Mouse (Mus musculus) heart, adult 18-20 months (tissue): ENCODE data around the gene Pcyt2. TPM values are rescaled to one million over a fixed set of nuclear protein-coding genes. Genes with fewer than 3 reads are reported as not detected.

ENCODE experiments used
- DNase-seq, 2 experiments: peaks; one replicate each; pipeline ENCODE4 v3.0.0; 2021 to 2022; ENCODE audit warnings: mixed read lengths in 1 of 2
- total RNA-seq, 2 experiments: library from RNA; stranded (reverse); gene quantifications; 2 replicates each; pipeline ENCODE4 v1.2.3; 2021

Pcyt2 gene
- total RNA-seq, 2 experiments from 2014 or later, result 47.2 to 51.2 TPM

DNA sequence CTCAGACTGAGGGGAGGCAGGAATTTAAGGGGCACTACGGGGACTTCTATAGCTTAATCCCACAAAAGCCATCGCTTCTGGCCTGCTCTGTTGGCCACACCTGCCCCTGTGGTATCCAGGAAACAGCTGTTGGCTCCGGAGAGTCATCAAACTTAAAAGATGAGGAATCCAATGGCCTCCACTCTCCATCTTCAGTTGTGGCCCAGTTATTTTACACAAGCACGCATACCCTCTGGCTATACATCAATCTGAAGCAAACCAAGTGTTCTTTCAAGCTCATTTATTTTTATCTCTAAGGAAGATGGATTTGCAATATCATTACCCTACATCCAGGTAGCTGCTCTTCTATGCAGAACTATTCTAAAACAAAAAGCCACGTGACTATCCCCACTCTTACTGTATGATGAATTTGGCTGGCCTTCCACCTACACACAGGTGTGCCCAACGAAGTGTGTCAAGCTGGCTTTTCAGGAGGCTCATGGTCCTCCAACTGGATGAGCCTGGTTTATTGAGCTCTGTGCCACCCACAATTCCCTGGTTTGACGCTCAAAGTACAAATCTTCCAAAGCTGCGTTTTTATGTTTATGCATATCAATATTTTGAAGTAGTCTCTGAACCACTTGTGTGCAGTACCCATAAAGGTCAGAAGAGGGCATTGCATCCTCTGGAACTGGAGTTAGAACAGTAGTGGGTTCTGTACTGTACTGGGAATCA lies 35.3 kb downstream of the Pcyt2 start:
- peak; percentile 35 to 60 for DNase-seq

DNA sequence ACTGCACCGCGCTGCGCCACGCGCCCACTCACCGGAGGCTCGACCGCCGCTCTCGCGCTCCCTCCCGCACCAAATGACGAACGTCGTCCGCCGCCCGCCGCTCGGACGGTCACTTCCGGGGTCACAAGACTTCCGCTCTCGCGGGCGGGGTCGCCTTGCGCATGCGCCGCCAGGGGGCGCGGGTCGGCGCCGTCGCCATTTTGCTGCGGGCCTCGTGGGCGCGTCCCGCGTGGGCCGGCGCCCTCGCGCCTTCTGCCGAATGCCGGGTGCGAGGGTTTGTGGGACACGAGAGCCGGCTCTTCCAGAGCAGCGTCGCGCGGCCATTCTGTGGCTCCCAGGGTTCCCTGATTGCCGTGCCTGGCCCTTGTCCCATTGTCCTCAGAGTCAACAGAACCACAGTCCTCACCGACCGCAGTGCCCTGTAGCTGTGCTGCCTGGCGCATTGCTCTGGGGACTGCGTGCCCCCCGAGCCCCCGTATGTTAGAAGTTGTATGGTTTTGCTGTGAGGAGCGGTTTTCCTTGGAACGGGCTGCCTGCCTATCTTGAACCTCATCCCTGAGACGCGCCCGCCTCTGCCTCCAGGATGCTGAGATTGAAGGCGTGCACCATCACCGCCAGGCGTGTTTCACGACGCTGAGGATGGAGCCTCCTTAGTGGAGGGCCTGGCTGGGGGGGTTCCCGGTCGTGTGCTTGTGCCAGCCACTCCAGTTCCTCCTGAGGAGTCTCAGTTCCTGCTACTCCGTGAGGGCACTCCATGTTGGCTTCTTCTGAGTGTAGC lies 36.1 kb downstream of the Pcyt2 start, which contains the start of gene Arhgdia:
Arhgdia (minus strand) TSS at position 135 of the 778 bp plus-strand sequence.
- DNase-seq, result peak; percentile 92 to 93

DNA sequence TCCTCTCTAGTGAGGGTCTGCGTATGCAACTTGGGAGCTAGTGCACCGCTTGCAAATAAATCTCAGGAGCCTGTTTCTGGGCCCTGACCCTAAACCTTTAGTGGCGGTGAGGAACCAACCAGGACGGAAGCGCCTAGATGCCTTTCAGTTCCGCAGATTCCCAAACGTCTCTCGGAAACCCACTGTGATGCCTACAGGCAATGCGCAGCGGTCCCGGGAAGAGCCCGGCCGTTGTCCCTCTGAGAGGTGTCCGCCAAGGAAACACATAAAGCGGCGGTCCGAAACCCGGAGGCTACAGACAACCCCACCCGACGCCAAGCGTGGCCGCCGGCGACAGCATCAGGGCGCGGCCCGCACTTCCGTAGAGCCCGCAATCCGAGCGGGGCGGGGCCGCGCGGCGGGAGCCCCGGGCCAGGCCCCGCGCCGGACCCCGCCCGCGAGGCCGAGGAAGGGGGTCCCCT lies 36.8 kb downstream of the Pcyt2 start:
- peak; percentile 59 to 72 for DNase-seq

DNA sequence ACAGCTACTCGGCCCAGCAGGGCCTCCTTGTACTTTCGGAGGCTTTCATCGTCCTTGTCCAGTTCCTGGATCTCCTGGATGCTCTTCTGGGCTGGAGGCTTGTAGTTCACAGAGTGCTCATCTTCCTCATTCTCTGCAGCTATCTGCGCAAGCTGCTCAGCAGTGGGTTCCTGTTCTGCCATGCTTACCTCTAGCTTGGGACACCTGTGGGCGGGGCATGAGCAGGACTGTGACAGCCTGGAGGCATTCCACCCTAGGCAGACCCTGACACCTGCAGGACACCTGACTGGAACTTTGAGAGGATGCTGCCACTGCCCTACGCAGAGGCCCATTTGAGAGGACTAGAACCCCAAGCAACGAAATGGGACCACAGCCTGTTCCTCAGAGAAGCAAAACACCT lies 37.5 kb downstream of the Pcyt2 start:
- peak; percentile 30 to 35 for DNase-seq

DNA sequence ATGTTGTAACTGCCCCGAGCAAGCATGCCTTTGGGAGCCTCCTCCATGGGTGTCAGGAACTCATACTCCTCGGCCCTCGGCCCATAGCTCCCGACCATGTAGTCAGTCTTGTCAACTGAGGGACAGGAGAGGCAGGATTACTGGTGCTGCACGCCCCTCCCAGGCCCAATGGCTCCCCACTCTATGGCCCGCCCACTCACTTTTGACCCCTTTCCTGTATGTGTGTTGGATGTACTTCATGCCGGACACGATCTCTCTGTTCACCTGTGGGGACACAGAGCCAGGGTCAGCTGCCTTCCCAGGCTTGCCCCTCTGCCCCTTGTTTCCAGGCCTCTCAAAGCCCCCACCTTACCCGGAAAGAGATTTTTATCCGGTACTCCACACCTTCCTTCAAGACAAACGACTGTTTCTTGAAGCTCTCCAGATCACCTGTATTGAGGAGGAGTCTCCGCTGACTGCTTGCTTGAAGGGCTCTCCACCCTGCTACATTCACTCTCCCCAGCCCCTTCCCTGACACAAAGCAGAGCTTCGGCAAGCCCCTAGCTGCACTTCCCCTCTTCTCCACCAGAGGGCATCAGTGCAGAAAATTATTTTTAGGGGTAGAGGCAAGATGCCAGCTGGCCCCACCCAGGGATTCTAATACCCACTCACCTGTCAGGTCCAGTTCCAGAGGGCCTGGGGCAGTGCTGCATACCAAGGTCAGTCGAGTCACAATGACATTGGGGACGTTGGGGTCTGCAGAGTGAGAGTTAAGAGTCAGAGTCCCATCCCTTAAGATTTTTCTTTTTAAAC lies 38.2 kb downstream of the Pcyt2 start:
- peak; percentile 72 to 89 for DNase-seq

DNA sequence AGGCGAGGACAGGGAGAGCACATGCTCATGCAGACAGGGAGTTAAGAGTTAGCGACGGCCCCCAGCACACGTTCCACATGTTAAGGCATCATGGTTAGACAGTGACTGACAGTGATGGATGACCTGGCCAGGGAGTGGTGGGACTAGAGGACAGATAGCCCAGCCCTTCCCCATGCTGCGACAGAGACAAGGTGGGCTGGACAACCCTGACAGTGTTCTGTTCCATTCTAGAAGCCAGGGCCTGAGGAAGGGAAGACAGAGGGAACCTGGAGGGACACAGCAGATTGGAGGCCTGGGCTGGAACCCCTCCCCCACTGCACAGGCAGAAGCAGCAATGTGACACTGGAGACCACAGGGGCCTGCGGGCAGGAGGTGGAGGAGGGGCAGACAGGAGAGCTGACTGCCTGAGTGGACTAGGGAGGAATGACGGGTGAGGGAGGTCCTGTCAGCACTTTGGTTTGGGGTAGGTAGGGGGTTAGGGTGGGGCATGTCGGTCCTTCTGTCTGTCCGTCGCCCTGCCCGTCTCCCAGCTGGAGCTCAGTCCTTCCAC lies 39.0 kb downstream of the Pcyt2 start:
- no peak for DNase-seq

DNA sequence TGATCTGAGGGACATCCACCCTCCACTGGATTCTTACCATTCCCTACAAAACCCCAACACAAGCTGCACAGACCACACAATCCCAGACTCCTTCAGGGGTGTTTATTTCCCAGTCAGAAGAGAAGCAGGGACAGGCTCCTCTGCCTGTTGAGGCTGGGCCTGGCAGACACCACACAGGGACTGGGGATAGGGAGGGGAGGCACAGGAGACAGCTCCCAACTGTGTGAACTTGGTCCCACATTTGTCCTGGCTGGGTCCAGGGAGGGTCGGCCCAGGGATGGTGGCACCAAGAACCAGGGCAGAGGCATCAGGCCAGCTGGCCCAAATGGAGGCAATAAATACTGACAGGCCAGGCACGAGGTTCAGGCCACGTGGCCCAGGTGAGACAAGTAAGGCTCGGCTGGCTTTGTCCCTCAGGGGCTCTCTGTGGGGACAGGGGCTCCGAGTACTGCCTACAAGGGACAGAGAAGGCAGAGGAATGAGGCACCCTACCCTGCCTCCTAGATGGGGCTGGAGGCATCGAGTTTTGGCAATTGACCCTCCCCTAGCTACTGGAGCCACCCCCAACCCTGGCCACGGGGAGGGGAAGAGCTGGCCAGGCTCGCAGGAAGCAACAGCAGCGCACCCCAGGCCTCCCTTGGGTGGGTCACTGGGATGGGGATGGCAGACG lies 39.6 kb downstream of the Pcyt2 start:
- peak in 1 of 2 experiments; percentile 6 for DNase-seq

DNA sequence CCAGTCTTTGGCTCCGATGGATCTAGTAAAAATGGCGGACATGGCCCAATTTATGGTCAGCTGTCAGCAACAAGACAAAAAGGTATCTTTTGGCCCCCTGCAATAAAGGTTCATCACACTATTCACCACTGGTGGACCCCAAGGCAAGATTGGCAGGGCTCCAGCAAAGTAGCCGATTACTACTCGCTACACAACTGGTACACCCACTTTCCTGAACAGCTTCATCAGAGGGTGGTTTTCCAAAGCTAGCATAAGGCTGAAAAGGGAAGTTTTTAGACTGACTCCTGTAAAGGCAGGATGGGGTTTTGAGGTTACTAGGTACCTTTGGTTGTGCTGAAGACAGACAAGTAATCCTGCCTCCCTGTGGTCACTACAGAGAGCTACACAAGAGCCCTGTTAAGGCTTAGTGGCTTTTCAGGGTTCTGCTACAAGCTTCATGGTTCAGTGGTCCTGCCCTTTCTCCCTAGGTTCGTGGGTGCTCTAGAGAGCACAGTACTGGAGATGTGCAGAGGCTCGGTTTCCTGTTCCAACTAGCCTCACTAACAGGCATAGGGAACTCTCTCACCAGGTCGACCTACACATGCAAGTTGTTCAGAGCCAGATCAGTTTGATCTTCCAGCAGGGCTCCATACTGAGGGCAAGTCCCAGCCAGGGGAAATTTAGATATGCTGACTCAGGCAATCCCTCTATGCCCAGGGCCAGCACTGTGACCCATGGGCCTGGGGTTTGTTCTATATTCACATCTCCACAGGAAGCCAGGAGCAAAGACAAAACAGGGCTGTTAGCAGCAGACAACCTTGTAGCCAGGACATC lies 40.3 kb downstream of the Pcyt2 start:
- DNase-seq, result peak; percentile 3 to 49

DNA sequence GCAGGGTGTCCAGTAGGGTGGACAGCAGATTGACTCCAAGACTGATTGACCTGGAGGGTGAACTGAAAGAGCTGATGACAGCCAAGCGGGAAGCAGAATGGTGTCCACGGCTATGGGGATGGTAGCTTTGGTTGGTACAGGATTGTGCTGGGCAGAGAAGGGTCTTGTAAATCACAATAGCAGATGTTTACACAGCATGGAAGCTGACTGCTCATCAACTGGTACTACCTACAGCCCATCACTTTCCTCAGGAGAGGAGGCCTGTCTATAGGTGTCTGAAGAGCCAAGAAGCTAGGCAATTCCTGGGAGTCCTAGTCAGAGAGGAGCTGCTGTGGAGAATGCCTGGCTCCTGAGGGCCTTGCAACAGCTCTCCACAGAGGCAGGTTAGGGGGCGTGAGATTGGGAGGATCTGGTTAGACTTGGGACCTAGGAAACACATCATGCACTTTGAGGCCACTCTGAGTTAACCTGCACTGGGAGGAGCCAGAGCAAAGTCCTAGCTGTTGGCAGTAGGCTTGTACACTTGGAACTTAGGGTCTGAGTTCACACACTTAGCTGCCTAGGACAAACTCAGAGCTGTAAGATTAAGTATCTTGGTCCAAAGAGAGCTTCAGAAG lies 41.3 kb downstream of the Pcyt2 start:
- no peak for DNase-seq

DNA sequence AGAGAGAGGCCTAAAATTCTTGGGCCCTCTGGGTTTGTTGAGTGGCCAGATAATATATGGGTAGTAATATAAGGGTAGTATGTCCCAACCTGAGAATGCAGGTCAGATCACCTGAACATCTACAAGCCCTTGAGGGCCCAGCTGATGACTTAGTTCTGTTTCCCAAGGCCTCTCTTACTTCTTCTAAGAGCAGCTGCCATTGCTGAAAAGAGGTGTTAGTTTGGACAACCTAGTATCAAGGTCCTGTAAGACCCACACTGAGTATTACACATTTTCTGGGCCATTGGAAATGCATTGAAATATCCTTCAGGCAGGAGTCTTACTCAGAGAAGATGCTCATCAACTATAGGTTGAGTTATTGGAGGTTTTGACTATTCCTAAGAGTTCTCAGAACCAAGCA lies 41.8 kb downstream of the Pcyt2 start:
- DNase-seq, result no peak

DNA sequence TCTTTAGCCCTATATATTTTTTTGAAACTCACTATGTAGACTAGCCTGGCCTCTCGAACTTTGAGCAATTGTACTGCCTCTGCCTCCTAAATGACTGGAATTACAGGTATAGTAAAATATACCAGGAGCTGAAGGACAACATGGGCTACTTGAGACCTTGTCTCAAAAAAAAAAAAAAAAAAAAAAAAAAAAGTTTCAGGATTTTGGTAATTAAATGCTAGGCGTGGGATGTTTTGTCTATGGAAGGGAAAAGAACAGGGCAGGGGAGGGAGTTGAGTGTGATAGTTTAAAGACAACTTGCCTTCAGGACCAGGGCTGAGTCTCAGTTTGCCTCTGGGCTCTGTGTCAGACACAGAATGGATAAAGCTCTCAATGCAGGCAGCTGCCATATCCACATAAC lies 42.7 kb downstream of the Pcyt2 start:
- DNase-seq, result no peak

DNA sequence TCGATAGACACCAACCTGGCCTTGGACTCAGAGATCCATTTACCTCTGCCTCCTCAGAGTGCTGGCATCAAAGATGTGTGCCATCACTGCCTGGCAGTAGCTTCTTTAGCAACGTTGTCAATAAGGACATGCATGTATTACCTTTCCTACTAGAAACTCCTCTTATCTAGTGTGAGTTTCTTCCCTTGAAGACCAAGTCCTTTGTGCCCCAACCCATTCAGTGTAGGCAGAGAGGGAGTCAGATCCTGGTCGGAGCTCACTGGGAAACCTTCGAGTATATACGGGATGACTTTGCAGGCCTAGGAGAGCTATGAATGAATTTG lies 43.5 kb downstream of the Pcyt2 start:
- DNase-seq, result no peak

DNA sequence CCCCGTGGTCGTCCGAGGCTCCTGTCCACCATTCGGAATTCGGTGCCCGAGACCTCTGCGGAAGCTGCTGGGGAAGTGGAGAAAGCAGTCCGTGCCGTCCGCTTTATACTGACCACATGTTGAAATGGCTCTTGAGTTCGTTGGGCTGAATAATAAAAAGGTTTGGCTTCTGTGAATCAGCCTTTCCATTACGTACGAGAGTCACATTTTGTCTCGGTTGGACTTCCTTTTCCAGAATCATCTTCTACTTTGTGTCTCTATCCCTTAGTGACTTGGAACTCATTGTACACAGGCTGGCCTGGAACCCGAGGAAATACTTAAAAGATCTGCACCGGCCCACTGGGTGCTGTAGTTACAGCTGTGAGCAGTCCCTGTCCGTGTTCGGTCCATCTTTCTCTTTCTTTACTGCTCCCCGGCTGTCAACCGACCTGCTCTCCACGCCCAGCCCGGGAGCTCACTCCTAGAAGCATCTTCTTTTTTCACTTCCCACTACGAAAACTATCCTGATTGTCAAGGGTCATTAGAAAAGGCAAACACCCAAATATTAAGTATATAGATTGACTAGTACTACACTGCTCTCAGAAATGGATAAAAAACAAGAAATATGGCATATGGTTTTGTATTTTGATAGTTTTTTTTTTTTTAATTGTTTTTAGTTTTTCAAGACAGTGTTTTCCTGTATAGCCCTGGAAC lies 44.0 kb downstream of the Pcyt2 start:
- no peak for DNase-seq

DNA sequence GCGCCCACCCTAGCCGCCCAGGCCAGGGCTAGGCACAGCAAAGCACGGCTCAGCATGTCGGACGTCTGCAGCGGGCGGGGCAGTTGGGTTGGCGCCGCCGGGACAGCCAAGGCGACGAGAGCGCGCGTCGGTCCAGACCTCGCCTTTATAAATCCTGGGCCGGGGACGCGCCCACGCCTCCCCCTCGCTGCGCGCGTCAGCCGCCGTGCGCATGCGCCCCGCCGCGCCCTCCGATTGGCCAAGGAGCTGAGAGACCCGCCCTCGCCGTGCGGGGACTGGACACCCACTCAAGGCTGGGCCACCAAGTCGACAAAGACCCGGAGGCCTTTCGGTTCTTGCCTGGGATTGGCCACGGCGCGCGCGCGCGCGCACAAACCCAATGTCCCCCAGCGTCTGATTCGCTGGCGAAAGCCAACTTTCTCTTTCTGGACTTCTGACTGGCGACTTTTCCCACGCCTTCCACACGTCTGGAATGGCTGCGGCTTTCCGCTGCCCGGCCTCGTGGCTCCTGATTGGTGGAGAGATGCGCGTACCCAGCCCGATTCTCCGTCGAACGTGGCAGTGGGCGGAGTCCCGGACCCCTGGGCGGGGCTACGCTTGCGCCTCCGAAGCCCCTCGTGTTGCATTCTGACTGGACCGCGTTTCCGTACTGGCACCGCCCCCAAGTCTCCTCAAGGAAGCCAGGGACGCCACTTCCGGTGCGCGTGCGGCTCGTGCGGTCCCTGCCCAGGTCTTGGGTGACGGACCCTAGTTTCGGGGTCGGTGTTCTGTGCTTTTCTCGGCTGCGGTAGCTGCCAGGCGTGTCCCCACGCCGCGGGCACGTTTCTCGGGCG lies 44.8 kb downstream of the Pcyt2 start, which contains the start of gene P4hb:
P4hb (minus strand) TSS at position 502 of the 833 bp plus-strand sequence.
- peak; percentile 99 to 100 for DNase-seq

DNA sequence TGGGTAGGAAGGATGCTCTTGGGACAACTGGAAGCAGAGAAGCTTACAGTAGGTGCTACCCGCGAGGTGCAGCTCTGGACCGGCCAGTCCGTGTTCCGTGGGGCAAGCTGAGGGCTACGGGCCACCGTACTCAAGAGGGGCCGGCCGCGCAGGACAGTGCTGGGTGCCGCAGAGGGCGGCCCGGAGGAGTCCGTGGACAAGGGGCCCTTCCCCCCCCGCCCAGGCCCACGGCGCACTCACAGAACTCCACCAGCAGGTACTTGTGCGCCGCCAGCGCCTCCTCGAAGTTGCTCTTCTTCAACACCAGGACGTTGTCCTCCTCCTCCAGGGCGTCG lies 45.4 kb downstream of the Pcyt2 start:
- DNase-seq, result no peak

DNA sequence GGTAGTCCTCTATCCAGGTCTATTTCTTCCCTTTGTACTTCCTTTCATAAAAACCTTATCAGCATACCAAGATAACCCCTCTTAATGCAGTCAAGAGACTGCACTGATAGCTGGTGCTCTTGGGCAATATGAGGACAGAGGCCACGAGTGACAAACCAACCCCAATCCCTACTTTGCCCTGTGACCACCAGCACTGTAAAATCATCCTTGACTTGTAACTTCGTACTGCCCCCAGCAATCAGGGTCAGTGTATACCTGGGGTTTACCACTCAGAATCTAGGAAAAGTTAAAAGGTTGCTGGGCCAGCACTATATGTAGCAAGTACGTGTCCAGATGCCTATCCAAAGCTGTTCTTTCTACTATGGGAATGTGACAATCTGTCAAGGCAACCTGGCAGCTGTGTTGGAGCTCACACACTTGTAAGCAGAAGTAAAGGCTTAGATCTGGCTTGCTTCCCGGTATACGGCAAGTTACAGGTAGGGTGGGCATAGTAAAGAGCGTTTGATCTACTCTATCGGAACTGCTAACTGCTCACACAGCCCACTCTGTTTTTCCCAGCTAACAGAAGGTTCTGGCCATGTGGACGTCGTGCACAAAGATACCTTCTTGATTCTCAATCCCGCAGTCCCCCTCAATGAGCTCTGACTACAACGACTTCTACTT lies 45.9 kb downstream of the Pcyt2 start:
- DNase-seq, result no peak

DNA sequence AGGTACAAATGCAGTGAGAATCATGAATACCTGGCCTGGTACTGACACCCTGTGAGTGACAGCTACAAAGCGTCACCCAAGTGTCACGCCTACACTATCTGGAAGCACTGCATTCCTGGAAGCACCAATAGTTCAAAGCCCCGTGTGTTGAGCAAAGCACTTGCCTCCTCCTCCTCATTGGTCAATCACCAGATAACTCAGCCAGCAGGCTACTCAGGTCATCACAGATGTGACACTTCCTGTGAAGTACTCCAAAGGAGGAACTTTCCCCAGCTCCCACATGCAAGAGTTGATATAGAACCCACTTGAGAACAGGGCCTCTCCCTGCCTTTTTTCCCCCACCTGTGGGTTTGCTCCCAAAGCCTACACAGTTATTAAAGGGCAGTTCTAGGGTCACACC lies 46.6 kb downstream of the Pcyt2 start:
- DNase-seq, result no peak

DNA sequence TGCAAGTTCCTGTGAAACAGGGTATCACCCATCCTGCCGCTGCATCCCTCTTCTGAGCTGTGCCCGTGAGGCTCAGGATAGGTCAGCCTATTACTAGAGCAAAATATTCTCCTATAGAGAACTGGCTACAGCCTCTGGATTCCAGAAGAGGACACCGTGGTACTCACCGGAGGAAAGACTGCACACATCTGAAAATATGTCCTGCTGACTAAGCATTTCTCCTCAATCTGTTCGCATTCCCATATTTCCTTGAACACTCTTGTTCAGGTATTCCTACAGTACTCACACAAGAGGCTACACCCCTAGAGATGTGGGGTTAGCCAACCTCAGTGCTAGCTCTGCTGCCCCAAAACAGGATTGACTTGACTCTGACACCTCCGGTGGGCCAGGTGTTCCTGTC lies 49.4 kb downstream of the Pcyt2 start:
- DNase-seq, result no peak

DNA sequence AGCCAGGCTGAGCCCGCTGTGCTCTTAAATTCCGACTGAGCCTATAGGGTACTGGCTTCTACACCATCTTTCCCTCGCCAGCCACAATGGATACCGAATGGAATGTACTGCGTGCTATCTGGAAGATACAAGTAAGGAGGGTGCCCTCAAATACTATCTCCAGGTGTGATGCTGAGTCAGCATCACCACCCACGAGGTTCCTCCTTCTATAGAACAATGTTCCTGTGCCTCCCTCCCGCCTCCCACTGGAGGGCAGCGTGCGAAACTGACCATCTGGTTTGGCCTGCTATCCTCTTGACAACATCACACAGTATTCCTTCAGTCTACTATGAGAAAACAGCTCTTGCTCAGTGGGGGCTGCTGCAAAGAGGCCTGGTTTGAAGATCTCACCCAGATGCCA lies 52.6 kb downstream of the Pcyt2 start:
- DNase-seq, result no peak
